Mouse (Mus musculus) macrophage (primary cell): ENCODE measurements around the gene Itsn1. TPM values are rescaled to one million over a fixed set of nuclear protein-coding genes. Genes with fewer than 3 reads are reported as not detected.
A peak's percentile ranks its signal among the peaks of the same experiment; 100 is the strongest.

Source experiments
- H3K27ac ChIP-seq: fragments of 350-480 bp; formaldehyde crosslinking; 2 replicates; pipeline ENCODE4 v1.9.0; 2021
- H3K36me3 ChIP-seq: fragments of 350-480 bp; formaldehyde crosslinking; 2 replicates; pipeline ENCODE4 v1.9.0; 2021; ENCODE audit errors: inconsistent target
- H3K4me3 ChIP-seq: fragments of 350-480 bp; formaldehyde crosslinking; 2 replicates; pipeline ENCODE4 v1.9.0; 2021; ENCODE audit errors: inconsistent target
- H3K79me2 ChIP-seq: fragments of 350-480 bp; formaldehyde crosslinking; 2 replicates; pipeline ENCODE4 v1.9.0; 2021; ENCODE audit errors: inconsistent target
- WGBS: methylation state at CpG from one replicate; pipeline ENCODE4 v1.1.7; 2026; ENCODE audit warnings: inconsistent platforms; ENCODE audit not compliant: missing documents; 5-methylcytosine and 5-hydroxymethylcytosine counted together
- polyA plus RNA-seq: library from polyadenylated mRNA; stranded (reverse); fragments of 250-400 nt; gene quantifications from 3 replicates; pipeline ENCODE4 v1.2.4, GENCODE M21; 2018; ENCODE audit warnings: inconsistent platforms

Gene Itsn1
- polyA plus RNA-seq, 1 experiment from 2014 or later, result 216 TPM

DNA sequence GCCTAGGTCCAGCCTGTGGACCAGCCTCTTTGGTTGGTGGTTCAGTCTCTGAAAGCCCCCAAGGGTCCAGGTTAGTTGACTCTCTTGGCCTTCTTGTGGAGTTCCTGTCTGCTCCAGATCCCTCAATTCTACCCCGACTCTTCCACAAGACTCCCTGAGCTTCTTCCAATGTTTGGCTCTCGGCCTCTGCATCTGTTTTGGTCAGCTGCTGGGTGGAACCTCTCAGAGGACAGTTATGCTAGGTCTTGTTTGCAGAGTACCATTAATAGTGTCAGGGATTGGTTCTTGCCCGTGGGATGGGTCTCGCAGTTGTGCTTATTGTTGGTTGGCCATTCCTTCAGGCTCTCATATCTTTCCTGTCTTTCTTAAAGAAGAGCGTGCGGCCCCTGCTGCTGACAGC lies 39.5 kb downstream of the Itsn1 start:
- H3K27ac ChIP-seq, result no peak overlapping the region
- no peak overlapping the region for H3K4me3 ChIP-seq
- H3K36me3 ChIP-seq, result no peaks in the 10 kb centered on the region
- H3K79me2 ChIP-seq, result peaks cover 100% of the 10 kb centered on the region
- WGBS, result 93% methylated on average over 6 of the region's 6 CpGs

DNA sequence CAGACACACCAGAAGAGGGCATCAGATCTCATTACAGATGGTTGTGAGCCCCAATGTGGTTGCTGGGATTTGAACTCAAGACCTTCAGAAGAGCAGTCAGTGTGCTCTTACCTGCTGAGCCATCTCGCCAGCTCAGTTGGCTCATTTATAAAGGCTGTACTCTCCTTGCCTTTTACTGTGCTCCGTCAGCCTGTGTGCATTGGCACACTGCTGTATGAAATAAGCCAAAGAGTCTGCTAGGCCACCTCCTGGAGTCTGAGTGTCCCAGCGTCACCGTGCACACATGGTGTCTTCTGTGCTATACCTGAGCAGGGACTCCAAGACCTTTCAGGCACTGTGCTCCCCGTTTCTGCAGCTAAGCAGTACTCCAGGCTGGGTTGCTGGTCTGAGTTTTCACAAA lies 40.8 kb downstream of the Itsn1 start:
- Histone ChIP-seq H3K4me3 (no peak overlapping the region), H3K79me2 (peaks cover 100% of the 10 kb centered on the region), H3K36me3 (no peaks in the 10 kb centered on the region), H3K27ac (no peak overlapping the region)
- WGBS, result 90% methylated on average over 5 of the region's 5 CpGs

DNA sequence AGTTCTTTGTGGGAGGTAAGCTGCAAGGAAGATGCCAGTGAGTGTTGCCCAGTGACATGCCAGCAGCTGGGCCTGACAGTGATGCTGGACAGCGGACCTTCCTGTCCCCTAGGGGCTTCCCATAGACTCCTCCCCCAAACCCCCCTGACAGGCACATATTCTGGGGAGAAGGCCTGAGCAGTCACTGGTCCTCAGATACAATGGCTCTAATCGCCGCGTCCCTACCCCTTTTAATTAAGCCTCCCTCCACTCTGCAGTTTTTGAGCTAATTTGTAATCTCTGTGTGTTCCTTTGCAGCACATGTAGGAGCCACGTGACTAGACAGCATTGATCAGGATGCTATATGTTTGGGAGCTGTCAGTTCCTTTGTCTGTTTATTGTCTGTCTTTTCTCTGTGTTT lies 41.6 kb downstream of the Itsn1 start:
- 98% methylated on average over 5 of the region's 5 CpGs for WGBS
- Histone ChIP-seq H3K27ac (no peak overlapping the region), H3K36me3 (no peaks in the 10 kb centered on the region), H3K79me2 (peaks cover 100% of the 10 kb centered on the region), H3K4me3 (no peak overlapping the region)

DNA sequence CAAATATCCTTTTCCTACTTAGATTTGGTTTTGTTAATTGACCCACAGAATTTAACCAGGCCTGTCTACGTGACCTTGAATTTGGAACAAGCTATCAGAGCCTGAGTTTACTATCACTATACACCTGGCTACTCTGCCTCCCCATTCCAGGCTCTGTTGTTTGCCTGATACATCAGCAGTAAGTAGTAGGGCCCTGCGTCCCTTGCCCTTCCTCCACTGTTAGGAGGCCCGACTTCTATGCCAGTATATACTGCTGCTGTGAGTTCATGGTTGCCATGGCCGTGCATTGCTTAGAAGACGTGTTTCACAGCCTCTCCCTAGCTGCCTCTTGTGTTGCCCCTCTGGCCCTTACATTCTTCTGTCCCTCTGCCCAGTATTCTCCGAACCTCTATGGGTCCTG lies 42.3 kb downstream of the Itsn1 start:
- Histone ChIP-seq H3K4me3 (no peak overlapping the region), H3K27ac (no peak overlapping the region), H3K36me3 (no peaks in the 10 kb centered on the region), H3K79me2 (peaks cover 100% of the 10 kb centered on the region)
- WGBS, result 91% methylated on average over 6 of the region's 6 CpGs

DNA sequence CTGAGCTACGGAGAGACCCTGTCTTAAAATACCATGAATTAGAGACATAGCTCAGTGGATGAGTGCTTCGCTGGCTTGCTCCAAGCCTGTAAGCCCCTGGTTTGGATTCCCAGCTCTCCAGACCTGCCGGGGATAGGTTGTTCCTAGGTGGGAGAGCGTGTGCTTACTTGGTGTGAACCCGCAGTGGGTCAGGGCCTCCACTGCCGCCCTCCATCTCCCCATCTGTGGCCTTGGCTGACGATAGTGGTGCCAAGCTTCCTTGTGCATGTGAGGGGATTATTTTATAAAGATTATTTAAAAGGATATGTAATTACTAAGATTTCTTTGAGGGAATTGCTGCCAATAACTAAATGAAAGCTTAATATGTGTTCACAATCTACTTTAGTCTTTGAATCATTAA lies 43.5 kb downstream of the Itsn1 start:
- Histone ChIP-seq H3K79me2 (peaks cover 100% of the 10 kb centered on the region), H3K4me3 (no peak overlapping the region), H3K36me3 (no peaks in the 10 kb centered on the region), H3K27ac (no peak overlapping the region)
- 95% methylated on average over 7 of the region's 7 CpGs for WGBS

DNA sequence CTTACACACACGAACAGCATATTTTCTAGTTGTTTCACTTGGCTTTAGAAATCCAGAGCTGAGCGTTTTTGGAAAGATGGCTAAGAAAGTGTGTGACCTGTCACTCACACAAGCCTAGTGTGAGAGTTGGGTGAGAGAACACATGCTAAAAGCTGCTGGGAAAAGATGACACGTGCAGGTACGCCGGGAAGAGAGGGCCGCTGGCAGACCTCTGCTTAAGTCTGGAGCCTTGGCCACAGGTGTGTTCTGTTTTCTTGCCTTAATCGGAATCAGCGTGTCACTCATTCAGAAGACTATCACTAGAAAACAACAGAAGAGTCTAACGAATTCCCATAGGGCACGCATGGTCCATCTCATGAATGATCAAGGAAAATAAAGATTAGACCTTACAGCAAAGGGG lies 50.5 kb downstream of the Itsn1 start:
- WGBS, result 87% methylated on average over 10 of the region's 10 CpGs
- Histone ChIP-seq H3K4me3 (no peak overlapping the region), H3K36me3 (peaks cover 22% of the 10 kb centered on the region), H3K79me2 (peaks cover 100% of the 10 kb centered on the region), H3K27ac (no peak overlapping the region)

DNA sequence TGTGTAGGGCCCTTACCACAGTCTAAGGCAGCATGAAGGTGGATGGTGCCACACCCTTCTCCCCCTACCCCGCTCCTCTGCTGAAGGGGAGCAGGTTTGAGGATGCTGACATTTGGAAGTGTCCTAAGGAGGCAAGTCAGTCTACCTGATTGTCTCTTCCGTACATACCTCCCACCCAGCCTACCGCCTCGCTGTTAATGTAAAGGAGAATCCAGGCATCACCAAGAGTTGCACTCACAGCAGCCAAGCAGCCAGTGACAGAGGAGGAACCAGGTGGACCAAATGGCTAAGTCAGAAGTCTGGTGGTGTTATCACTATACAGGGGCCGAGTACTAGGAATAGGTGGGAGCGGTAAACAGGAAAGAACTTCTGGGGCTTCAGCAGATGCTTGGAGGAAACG lies 51.1 kb downstream of the Itsn1 start:
- peaks cover 100% of the 10 kb centered on the region for H3K79me2 ChIP-seq
- peaks cover 26% of the 10 kb centered on the region for H3K36me3 ChIP-seq
- WGBS, result 88% methylated on average over 7 of the region's 7 CpGs
- no peak overlapping the region for H3K27ac ChIP-seq
- no peak overlapping the region for H3K4me3 ChIP-seq

DNA sequence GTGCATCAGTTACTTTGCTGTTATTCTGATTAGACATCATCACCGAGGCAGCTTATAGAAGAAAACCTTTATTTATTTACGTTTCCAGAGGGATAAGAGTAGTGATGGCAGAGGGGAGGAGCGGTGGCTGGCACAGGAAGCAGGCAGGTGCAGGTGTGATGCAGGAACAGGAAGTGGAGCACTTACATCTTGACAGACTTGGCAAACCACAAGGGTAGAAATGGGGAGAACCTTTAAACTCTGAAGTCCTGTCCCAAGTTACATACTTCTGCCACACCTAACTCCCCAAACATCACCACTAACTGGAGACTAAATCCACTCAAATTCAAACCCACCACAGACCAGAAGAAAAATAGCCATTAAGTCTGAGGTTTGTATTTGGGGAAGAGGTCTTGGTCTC lies 51.7 kb downstream of the Itsn1 start:
- H3K36me3 ChIP-seq, result peaks cover 26% of the 10 kb centered on the region
- peaks cover 93% of the 10 kb centered on the region for H3K79me2 ChIP-seq
- 51% methylated on average over 3 of the region's 3 CpGs for WGBS
- no peak overlapping the region for H3K4me3 ChIP-seq
- H3K27ac ChIP-seq, result no peak overlapping the region

DNA sequence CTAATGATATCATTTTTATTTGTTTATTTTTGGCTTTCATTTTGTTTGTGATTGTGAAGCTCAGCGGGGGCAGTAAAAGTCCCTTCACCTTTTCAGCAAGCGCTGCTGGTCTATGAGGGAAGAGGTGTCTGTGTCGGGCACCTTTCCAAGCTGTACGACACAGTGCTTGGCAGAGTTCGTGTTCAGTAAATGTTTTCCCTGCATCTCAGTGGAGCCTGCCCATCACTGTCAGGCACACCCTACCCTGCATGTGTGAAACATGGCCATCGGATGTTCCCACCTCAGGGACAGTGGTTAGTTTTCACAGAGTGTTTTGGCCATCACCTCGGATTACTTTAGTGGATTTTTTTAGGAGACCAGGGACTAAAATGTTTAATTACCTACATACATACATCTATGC lies 54.1 kb downstream of the Itsn1 start:
- WGBS, result 94% methylated on average over 7 of the region's 7 CpGs
- H3K27ac ChIP-seq, result no peak overlapping the region
- no peak overlapping the region for H3K4me3 ChIP-seq
- H3K79me2 ChIP-seq, result peaks cover 93% of the 10 kb centered on the region
- peaks cover 46% of the 10 kb centered on the region for H3K36me3 ChIP-seq

DNA sequence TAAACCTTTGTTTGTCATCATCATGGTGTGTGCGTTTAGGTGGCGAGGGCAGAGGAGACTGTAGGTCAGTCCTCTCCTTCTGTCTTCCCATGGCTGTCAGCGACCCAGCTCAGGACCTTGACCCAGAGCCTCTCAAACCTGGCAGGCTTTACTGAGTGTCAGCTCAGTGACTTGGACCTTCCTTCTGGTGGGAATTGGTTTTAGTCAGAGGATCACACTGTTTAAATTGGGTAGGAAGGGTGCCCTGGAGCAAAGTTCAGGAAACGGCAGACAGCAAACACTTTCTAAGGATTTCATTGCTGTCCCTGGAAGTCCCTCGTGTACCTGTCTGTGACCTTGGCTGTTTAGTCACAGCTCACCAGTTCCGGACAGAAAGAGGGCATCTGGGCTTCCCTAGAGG lies 55.2 kb downstream of the Itsn1 start:
- H3K36me3 ChIP-seq, result peaks cover 46% of the 10 kb centered on the region
- peaks cover 88% of the 10 kb centered on the region for H3K79me2 ChIP-seq
- H3K4me3 ChIP-seq, result no peak overlapping the region
- 97% methylated on average over 6 of the region's 6 CpGs for WGBS
- no peak overlapping the region for H3K27ac ChIP-seq

DNA sequence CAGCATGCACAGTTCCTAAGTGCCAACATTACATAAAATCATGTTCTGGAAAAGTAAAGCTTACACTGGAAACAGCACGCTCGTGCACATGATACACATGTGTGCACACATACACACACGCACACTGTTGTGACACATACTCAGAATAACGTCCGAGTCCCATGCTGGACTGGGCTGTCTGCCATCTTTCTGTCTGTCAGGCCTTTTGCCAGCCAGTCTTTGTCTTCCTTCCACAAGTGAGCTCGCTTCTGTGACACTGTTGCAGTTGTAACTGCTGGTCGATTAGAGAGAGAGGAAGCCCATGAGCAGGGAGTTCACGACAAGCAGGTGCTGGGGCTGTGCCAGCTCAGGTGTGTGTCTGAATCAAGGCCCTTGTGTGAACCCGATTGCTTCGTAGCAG lies 57.3 kb downstream of the Itsn1 start:
- Histone ChIP-seq H3K79me2 (peaks cover 82% of the 10 kb centered on the region), H3K27ac (no peak overlapping the region), H3K36me3 (peaks cover 53% of the 10 kb centered on the region), H3K4me3 (no peak overlapping the region)
- WGBS, result 47% methylated on average over 8 of the region's 10 CpGs

DNA sequence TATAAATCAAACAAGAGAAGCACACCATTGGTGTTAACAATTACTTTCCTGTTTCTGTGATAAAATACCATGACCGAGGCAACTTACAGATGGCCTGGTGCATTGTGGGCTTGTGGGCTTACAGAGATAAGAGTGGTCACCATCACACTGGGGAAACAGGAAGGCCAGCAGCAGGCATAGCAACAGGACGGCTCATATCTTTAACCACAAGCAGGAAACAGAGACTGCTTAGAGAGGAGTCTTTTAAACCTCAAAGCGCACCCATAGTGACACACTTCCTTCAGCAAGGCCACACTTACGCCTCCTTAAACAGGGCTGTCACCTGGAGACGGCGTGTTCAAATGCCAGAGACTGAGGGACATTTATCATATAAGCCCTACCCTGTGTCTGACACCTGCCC lies 60.6 kb downstream of the Itsn1 start:
- 5% methylated on average over 6 of the region's 6 CpGs for WGBS
- H3K27ac ChIP-seq, result peak overlapping the region; percentile 41

DNA sequence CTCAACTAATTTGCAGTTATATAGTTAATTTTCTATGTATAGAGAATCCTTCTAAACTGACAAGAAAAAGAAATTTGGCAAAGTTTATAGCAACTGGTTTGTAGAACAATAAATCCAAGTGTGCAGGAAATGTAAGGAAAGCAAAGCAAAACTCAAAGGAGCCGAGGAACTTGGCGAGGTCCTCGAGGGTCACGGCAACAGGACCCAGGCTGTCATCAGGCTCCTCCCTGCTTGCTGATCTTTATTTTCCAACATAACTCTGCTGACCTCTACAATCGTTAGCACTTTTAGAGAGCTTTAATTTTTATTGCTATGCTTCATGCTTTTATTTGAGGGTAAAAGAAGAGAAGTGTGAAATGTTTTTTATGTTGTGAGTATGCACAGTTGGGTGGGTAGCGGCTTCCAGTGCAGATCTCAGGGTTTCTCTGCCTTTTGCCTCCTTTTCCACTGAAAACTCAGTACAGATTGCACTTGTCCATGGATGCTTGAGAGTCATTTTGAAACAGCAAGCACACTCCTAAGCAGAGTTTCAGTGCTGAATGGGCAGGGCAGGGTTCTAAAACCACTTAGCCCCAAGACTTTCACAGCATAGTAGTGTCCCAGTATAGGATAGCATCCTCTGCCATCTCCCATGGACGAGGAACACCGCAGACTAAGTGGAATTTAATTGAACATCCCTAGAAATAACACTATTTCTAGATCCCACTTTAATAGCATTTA lies 63.6 kb downstream of the Itsn1 start:
- no peak overlapping the region for H3K4me3 ChIP-seq
- H3K79me2 ChIP-seq, result peaks cover 66% of the 10 kb centered on the region
- H3K27ac ChIP-seq, result no peak overlapping the region
- WGBS, result 76% methylated on average over 8 of the region's 8 CpGs
- H3K36me3 ChIP-seq, result peaks cover 23% of the 10 kb centered on the region; the same call in 1 of the 2 replicates

More for the DNA sequence above, 60.6 kb downstream of the Itsn1 start:
- no peak overlapping the region for H3K4me3 ChIP-seq
- peaks cover 30% of the 10 kb centered on the region; the same call in 1 of the 2 replicates for H3K36me3 ChIP-seq
- H3K79me2 ChIP-seq, result peaks cover 68% of the 10 kb centered on the region

DNA sequence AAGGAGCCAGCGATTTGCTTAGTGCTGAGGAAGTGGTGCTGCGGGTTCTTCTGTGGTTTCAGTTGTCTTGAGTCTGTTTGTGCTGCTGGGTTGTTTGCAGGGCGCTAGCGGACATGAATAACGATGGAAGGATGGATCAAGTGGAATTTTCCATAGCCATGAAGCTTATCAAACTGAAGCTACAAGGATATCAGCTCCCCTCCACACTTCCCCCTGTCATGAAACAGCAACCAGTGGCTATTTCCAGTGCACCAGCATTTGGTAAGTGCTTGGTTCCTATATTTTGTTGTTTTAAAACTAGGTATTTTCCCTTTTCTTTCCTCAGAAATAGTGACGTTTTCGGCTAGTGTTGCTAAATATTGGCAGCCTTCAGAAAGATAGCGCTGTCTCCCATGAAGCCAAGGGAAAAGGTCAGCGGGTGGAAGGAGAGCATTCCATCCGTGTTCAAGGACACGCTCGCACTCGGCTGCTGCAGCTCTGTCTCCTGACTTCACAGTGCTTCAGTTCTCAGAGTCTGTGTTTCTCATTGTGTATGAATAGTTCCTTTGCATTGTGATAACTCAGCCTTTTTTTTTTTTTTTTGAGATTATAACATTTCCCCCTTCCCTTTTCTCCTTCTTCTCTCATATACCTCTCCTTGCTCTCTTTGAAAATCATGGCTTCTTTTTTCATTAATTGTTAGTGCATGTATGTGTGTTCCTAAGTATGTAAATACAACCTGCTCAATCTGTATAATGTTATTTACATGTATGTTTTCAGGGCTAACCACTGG lies 64.6 kb downstream of the Itsn1 start:
- WGBS, result 9% methylated on average over 13 of the region's 13 CpGs
- H3K36me3 ChIP-seq, result peaks cover 20% of the 10 kb centered on the region; the same call in 1 of the 2 replicates
- no peak overlapping the region for H3K4me3 ChIP-seq
- H3K27ac ChIP-seq, result peak overlapping the region; percentile 47
- peaks cover 55% of the 10 kb centered on the region for H3K79me2 ChIP-seq

DNA sequence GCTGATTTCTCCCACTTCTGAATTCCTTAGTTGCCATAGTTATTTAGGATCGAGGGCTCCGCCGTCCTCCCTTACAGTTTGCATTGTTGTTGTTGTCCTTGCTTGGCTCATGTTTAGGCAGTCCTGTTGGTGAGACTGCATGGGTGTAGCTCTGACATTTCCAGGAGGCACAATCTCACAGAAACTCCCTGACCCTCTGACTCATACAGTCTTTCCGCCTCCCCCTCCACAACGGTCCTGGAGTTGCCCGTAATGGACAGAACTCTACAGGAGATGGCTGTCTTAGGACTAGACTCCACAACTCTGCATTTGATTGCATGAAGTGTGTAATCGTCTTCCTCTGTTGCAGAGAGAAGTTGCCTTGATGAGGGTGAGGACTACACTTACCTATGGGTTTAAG lies 65.2 kb downstream of the Itsn1 start:
- no peak overlapping the region for H3K4me3 ChIP-seq
- WGBS, result 73% methylated on average over 7 of the region's 7 CpGs
- peak overlapping the region; percentile 47 for H3K27ac ChIP-seq
- H3K79me2 ChIP-seq, result peaks cover 58% of the 10 kb centered on the region
- H3K36me3 ChIP-seq, result peaks cover 20% of the 10 kb centered on the region; the same call in 1 of the 2 replicates
